Mouse (Mus musculus) liver, embryonic 11.5 days (tissue): ENCODE results near the gene Ifit2. TPM values are rescaled to one million over a fixed set of nuclear protein-coding genes. Genes with fewer than 3 reads are reported as not detected.

Experiments
- ATAC-seq: fragments of 200-750 bp; cut with Nextera tagmentation; replicated peaks from 2 replicates; pipeline ENCODE4 v1.8.0; 2017; ENCODE audit warnings: moderate number of reproducible peaks, mild to moderate bottlenecking, moderate TSS enrichment, moderate library complexity; ENCODE audit not compliant: low FRiP score
- DNase-seq: peaks from one replicate; pipeline ENCODE4 v3.0.0-alpha.2; 2017; ENCODE audit warnings: low spot score
- H3K27ac ChIP-seq: fragments of 300-500 bp; sonication (generic); 2 replicates; pipeline ENCODE4 v1.5.1; 2014; ENCODE audit warnings: mild to moderate bottlenecking, low read depth, low read length, control low read depth
- H3K27me3 ChIP-seq: fragments of 300-500 bp; sonication (generic); replicated peaks from 2 replicates; pipeline ENCODE4 v1.6.1; 2014; ENCODE audit warnings: low read length, mixed read lengths; ENCODE audit not compliant: control insufficient read depth, insufficient read depth
- H3K36me3 ChIP-seq: fragments of 300-500 bp; sonication (generic); 2 replicates; pipeline ENCODE4 v1.6.1; 2014; ENCODE audit warnings: mild to moderate bottlenecking, low read length, moderate library complexity, mixed read lengths; ENCODE audit not compliant: control insufficient read depth, insufficient read depth
- H3K4me1 ChIP-seq: fragments of 300-500 bp; sonication (generic); replicated peaks from 2 replicates; pipeline ENCODE4 v1.6.1; 2014; ENCODE audit warnings: low read length, mixed read lengths; ENCODE audit not compliant: control insufficient read depth, insufficient read depth
- H3K4me2 ChIP-seq: fragments of 300-500 bp; sonication (generic); 2 replicates; pipeline ENCODE4 v1.6.1; 2014; ENCODE audit warnings: mild to moderate bottlenecking, control low read depth, moderate library complexity
- H3K4me3 ChIP-seq: fragments of 300-500 bp; sonication (generic); 2 replicates; pipeline ENCODE4 v1.5.1; 2014; ENCODE audit warnings: low read depth, low read length, control low read depth
- H3K9ac ChIP-seq: fragments of 300-500 bp; sonication (generic); 2 replicates; pipeline ENCODE4 v1.6.1; 2014; ENCODE audit warnings: low read depth, low read length, control low read depth
- H3K9me3 ChIP-seq: fragments of 300-500 bp; sonication (generic); 2 replicates; pipeline ENCODE4 v1.6.1; 2016; ENCODE audit warnings: low read length, inconsistent platforms, mixed read lengths; ENCODE audit not compliant: control insufficient read depth
- WGBS: fragments of 180-500 bp; shearing (Covaris S2); extraction: QIAGEN DNeasy Blood & Tissue Kit; methylation state at CpG from one replicate; pipeline ENCODE4 v1.1.7; 2014; 5-methylcytosine and 5-hydroxymethylcytosine counted together
- polyA plus RNA-seq: library from polyadenylated mRNA; unstranded; fragments of >200 nt; fragmentation: Nextera tagmentation; extraction: Ambion mirVana; gene quantifications from 2 replicates; pipeline ENCODE4 v1.2.1, GENCODE M21; 2014

The Ifit2 gene
- 5.2 and 5.8 TPM in 2 replicates for polyA plus RNA-seq

DNA sequence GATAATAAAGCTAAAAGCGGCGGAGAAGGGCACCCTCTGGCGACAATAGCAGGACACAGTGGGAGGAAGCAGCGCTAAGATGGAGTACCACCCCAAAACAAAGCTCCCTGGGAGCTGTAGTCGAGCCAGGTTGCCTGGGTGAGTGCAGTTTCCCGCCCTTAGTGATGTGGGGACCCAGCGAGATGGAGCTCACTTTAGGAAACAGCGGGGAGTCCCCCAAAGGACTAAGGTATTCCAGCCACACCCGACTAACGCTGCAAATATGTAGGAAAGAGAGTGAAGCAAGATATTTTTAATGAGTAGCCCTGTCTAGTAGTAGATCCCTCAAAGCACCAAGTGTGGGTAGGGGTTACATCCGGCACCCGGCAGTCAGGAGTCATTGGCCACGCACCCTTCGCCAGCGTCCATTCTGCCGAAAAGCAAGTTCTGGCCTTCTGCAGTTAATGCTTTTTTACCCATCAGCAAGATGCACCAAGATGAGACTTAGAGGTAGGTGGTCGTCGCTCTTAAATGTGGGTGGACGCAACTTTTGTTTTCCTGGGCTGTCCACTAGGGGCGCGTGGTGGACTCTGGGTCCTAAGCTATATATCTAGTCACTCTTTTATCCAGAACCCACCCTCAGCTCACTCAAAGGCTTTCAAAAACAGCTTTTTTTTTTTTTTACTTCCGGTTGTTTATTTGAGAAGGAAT is at the start of gene Ifit2:
Gene Ifit2, plus strand, starts transcription at position 161 of the 690 bp plus-strand sequence.
- H3K27ac ChIP-seq = no peak within 1 kb of the TSS
- ATAC-seq (peak; percentile 97), DNase-seq (peak; percentile 79)
- H3K36me3 ChIP-seq = no peaks in the 10 kb centered on the region
- WGBS = under 1% methylated on average over 22 of the region's 22 CpGs
- no peaks in the 10 kb centered on the region for H3K27me3 ChIP-seq
- peak within 1 kb of the TSS; percentile 55; the same call in 1 of the 2 replicates for H3K9ac ChIP-seq
- peak within 1 kb of the TSS; percentile 50 for H3K4me3 ChIP-seq
- peaks cover 5% of the 10 kb centered on the region; the same call in 1 of the 2 replicates for H3K4me1 ChIP-seq
- H3K9me3 ChIP-seq = no peaks in the 10 kb centered on the region
- peak within 1 kb of the TSS; percentile 71 for H3K4me2 ChIP-seq

DNA sequence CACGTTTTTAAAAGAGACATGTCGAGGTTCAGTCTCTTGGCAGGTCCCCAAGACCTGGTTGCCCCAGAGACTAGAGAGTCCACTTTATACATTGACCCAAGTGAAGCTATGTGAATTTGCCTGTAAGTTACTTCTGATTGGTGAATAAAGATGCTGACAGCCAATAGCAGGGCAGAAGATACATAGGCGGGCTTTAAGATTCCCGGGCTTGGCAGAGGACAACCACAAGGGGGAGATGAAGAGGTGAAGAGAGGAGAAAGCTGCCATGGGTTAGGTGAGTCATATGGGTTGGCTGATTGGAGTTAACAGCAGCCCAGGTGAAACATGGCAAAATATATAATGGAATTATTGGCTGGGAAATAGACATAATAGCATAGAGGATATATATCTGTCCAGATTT is 49.7 kb upstream of the Ifit2 start:
- 37% methylated on average over 4 of the region's 4 CpGs for WGBS
- Histone ChIP-seq H3K36me3 (no peaks in the 10 kb centered on the region), H3K9me3 (no peaks in the 10 kb centered on the region), H3K4me3 (no peak overlapping the region), H3K4me2 (no peak overlapping the region), H3K27me3 (no peaks in the 10 kb centered on the region), H3K27ac (no peak overlapping the region), H3K4me1 (no peaks in the 10 kb centered on the region), H3K9ac (no peak overlapping the region)
- no peak for DNase-seq
- peak; percentile 74 for ATAC-seq

DNA sequence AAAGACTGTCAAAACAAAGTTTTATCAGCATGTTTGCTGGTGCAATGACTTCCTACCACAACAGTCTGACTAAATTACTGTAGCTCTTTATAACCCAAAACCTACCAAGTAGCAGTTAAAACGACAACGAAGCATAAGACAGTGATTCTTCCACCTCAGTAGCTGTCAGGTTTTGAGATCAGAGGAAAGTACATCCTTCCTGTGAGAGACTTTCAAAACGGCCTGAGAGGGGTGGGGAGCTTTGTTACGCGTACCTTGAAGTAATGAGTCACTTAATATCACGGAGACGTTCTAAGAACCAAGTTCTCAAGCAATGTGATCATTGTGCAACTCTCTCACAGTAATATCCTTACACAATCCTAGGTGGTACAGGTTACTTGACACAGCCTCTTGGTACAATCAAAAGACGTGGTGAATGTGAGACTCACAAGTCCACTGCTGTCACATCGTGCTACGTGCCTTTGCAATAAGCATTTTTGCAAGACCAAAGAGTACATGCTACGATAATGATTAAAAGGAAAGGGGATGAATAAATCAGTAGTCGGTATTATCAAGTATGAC is 45.3 kb upstream of the Ifit2 start:
- H3K9me3 ChIP-seq = no peaks in the 10 kb centered on the region
- no peak overlapping the region for H3K27ac ChIP-seq
- WGBS = 83% methylated on average over 12 of the region's 12 CpGs
- peaks cover 7% of the 10 kb centered on the region; the same call in 1 of the 2 replicates for H3K36me3 ChIP-seq
- DNase-seq (no peak), ATAC-seq (no peak)
- no peaks in the 10 kb centered on the region for H3K4me1 ChIP-seq
- no peak overlapping the region for H3K4me2 ChIP-seq
- H3K9ac ChIP-seq = no peak overlapping the region
- H3K27me3 ChIP-seq = no peaks in the 10 kb centered on the region
- no peak overlapping the region for H3K4me3 ChIP-seq

DNA sequence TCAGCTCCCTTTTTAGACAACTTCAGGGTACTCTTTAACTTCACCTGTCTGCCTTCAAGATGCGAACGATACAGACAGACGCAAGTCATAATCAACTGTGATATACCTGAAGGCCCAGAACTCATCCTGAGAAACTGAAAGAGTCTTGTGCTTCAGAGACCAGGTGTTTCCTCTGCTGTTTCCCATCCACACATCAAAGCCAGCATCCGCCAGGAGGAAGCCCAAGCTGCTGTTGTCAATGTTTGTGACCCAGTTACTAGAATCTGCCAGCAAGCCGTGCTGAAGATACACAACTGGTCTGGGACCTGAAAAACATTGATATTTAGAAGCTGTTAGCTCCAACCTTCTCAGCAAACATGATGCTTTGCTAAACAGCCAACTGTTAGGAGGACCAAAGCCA is 39.8 kb upstream of the Ifit2 start:
- ATAC-seq (no peak), DNase-seq (no peak)
- Histone ChIP-seq H3K9ac (no peak overlapping the region), H3K4me3 (no peak overlapping the region), H3K9me3 (no peaks in the 10 kb centered on the region), H3K4me1 (no peaks in the 10 kb centered on the region), H3K27ac (no peak overlapping the region), H3K36me3 (peaks cover 7% of the 10 kb centered on the region; the same call in 1 of the 2 replicates), H3K27me3 (no peaks in the 10 kb centered on the region), H3K4me2 (no peak overlapping the region)
- 80% methylated on average over 5 of the region's 5 CpGs for WGBS

DNA sequence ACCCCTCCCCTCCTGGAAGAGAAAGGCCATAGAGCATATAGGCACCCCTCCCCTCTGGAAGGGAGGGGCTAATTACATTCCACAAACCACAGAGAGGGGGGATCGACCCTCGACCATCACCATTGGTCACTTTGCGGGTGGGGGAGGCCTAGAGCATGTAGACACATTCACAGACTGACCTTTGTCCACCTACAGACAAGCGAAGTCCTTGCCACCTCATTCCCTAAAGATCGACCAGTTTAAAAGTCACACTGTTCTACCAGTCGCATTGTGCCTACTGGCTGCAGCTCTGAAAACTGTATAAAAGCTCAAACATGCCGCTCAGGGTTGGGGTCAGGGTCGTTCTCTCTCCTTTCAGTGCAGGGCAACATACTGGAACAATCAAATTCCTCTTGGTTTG is 39.0 kb upstream of the Ifit2 start:
- H3K27ac ChIP-seq = peak overlapping the region; percentile 63
- whole genome bisulfite sequencing = 64% methylated on average over 8 of the region's 8 CpGs
- no peak overlapping the region for H3K9ac ChIP-seq
- ATAC-seq (peak; percentile 83), DNase-seq (no peak)
- H3K36me3 ChIP-seq = peaks cover 5% of the 10 kb centered on the region; the same call in 1 of the 2 replicates
- H3K4me2 ChIP-seq = no peak overlapping the region
- no peaks in the 10 kb centered on the region for H3K9me3 ChIP-seq
- no peaks in the 10 kb centered on the region for H3K27me3 ChIP-seq
- H3K4me3 ChIP-seq = no peak overlapping the region
- no peaks in the 10 kb centered on the region for H3K4me1 ChIP-seq

DNA sequence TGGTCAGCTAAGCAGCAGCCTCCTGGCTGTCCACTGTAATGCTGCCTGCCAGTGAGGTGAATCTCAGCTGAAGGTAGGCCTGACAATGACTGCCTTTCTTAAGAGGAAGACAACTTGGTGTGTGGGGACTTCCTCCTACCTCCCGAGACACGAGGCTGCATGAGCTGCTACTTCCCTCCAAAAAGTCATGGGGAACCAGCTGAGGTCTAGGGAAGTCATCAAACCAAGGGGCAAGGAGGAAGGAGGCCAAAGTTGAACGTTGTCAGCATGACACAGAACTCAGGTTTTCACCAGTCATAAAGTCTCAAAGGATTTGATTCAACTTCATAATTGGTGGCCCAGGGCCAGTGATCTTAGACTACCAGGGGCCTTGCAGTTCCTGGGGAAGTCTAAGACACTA is 34.8 kb upstream of the Ifit2 start:
- H3K27me3 ChIP-seq = no peaks in the 10 kb centered on the region
- peaks cover 6% of the 10 kb centered on the region; the same call in 1 of the 2 replicates for H3K4me1 ChIP-seq
- H3K4me2 ChIP-seq = no peak overlapping the region
- H3K4me3 ChIP-seq = no peak overlapping the region
- WGBS = 56% methylated on average over 3 of the region's 3 CpGs
- H3K9me3 ChIP-seq = no peaks in the 10 kb centered on the region
- DNase-seq (no peak), ATAC-seq (no peak)
- no peak overlapping the region for H3K27ac ChIP-seq
- H3K36me3 ChIP-seq = peaks cover 6% of the 10 kb centered on the region; the same call in 1 of the 2 replicates
- H3K9ac ChIP-seq = no peak overlapping the region

DNA sequence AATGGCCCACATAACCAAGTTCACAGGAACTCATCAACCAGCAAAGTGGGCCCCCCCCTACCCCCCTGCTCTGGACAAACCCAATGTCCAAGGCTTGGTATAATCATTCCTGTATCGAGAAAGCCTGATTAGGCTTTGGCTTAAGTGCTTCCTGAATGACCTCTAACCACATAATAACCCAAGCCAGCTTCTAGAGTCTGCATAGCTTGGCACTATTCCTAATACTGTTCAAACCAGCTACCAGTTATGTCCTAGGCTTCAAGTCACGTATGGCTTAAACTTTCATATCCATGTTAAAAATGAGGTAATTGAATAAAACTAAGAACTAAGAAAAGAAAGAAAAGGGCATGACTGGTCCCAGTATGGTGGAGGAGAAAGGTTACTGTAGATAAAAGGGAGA is 34.1 kb upstream of the Ifit2 start:
- Histone ChIP-seq H3K27ac (no peak overlapping the region), H3K4me3 (no peak overlapping the region), H3K27me3 (no peaks in the 10 kb centered on the region), H3K36me3 (peaks cover 6% of the 10 kb centered on the region; the same call in 1 of the 2 replicates), H3K9ac (no peak overlapping the region), H3K4me2 (no peak overlapping the region), H3K4me1 (peaks cover 6% of the 10 kb centered on the region; the same call in 1 of the 2 replicates), H3K9me3 (no peaks in the 10 kb centered on the region)
- no peak for DNase-seq
- 77% methylated on average over 2 of the region's 2 CpGs for WGBS
- ATAC-seq = no peak

DNA sequence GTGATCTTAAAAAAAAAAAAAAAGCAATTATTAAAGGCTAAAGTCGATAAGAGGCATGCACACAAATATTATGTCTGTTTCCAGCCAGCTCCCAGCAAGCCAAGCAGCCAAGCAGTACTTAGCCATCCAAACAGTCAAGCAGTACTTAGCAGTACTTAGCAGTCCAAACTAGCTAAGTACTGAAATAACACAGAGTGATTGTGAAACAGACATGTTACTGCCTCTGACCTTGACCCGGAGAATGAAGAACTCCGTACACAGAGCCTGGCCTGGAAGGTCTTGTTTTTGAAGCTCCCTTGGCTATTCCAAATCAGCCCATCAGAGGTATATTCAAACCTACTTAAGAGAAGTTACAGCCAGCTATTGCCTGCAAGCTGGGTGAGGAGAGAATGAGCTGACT is 33.3 kb upstream of the Ifit2 start:
- no peaks in the 10 kb centered on the region for H3K9me3 ChIP-seq
- 79% methylated on average over 3 of the region's 3 CpGs for WGBS
- peaks cover 11% of the 10 kb centered on the region; the same call in 1 of the 2 replicates for H3K36me3 ChIP-seq
- no peak overlapping the region for H3K4me2 ChIP-seq
- no peak overlapping the region for H3K9ac ChIP-seq
- no peak for DNase-seq
- peaks cover 10% of the 10 kb centered on the region; the same call in 1 of the 2 replicates for H3K4me1 ChIP-seq
- no peaks in the 10 kb centered on the region for H3K27me3 ChIP-seq
- no peak overlapping the region for H3K27ac ChIP-seq
- H3K4me3 ChIP-seq = no peak overlapping the region
- no peak for ATAC-seq
